Mouse (Mus musculus): Measurements from ENCODE around the gene Lats2. TPM values are rescaled to one million over a fixed set of nuclear protein-coding genes. Genes with fewer than 3 reads are reported as not detected.

Lats2 gene
- polyA plus RNA-seq, 1 experiment from 2014 or later: 23.9 TPM

DNA sequence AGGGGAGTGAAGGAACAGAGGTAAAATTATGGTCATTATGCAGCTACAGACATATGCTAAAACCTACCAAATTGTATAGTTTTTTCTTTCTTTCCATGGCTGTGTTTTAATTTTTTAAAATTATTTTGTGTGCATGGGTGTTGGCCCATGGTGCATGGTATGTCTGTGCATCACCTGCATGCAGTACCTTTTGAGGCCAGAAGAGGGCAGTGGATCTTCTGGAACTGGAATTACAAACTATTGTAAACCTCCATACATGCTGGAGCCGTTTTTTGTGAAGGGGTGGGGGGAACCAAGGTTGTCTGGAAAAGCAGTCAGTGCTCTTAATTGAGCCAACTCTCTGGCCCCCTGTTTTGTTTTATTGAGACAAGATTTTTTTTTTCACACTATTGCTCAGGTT lies 73.6 kb downstream of the Lats2 start:
- H3K4me2 ChIP-seq (ENCODE audit: low read depth, low read length): no peak overlapping the region
- H3K4me1 ChIP-seq (ENCODE audit: control insufficient read depth, insufficient read depth, low read length): no peaks in the 10 kb centered on the region
- no peak overlapping the region for H3K4me3 ChIP-seq (ENCODE audit: low read depth, low read length)
- no peak overlapping the region for H3K27ac ChIP-seq (replicated peaks; ENCODE audit: low read depth, low read length)
- H3K9ac ChIP-seq (ENCODE audit: low read depth, low read length): no peak overlapping the region
- ATAC-seq (ENCODE audit: low read depth) (no peak), DNase-seq (ENCODE audit: low spot score) (peak; percentile 27)
- 4% methylated on average over 1 of the region's 1 CpGs for WGBS
- H3K9me3 ChIP-seq (ENCODE audit: control insufficient read depth, low read length): no peaks in the 10 kb centered on the region
- H3K27me3 ChIP-seq (replicated peaks; ENCODE audit: control insufficient read depth, insufficient read depth, low read length): no peaks in the 10 kb centered on the region
- peaks cover 13% of the 10 kb centered on the region for H3K36me3 ChIP-seq (ENCODE audit: control insufficient read depth, insufficient read depth, low read length)

DNA sequence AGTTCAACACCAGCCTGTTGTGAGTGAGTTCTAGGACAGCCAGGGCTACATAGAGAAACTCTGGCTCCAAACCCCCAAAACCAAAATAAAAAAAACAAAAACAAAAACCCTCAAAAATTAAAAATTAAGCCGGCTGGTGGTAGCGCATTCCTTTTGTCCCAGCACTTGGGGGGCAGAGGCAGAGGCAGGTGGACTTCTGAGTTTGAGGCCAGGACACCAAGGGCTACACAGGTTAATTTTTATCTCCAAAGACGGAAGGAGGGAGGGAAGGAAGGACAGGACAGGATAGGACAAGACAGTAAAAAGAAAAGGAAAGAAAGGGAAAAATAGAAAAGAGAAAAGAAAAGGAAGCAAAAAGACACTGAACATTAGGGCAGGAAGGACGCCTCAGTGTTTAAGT lies 75.4 kb downstream of the Lats2 start:
- H3K4me2 ChIP-seq (ENCODE audit: low read depth, low read length): no peak overlapping the region
- H3K36me3 ChIP-seq (ENCODE audit: control insufficient read depth, insufficient read depth, low read length): no peaks in the 10 kb centered on the region
- H3K27me3 ChIP-seq (replicated peaks; ENCODE audit: control insufficient read depth, insufficient read depth, low read length): no peaks in the 10 kb centered on the region
- H3K4me1 ChIP-seq (ENCODE audit: control insufficient read depth, insufficient read depth, low read length): no peaks in the 10 kb centered on the region
- DNase-seq (ENCODE audit: low spot score): no peak
- no peak for ATAC-seq (ENCODE audit: low read depth)
- H3K27ac ChIP-seq (replicated peaks; ENCODE audit: low read depth, low read length): no peak overlapping the region
- H3K9me3 ChIP-seq (ENCODE audit: control insufficient read depth, low read length): no peaks in the 10 kb centered on the region
- H3K4me3 ChIP-seq (ENCODE audit: low read depth, low read length): no peak overlapping the region
- WGBS: 80% methylated on average over 4 of the region's 4 CpGs
- H3K9ac ChIP-seq (ENCODE audit: low read depth, low read length): no peak overlapping the region

DNA sequence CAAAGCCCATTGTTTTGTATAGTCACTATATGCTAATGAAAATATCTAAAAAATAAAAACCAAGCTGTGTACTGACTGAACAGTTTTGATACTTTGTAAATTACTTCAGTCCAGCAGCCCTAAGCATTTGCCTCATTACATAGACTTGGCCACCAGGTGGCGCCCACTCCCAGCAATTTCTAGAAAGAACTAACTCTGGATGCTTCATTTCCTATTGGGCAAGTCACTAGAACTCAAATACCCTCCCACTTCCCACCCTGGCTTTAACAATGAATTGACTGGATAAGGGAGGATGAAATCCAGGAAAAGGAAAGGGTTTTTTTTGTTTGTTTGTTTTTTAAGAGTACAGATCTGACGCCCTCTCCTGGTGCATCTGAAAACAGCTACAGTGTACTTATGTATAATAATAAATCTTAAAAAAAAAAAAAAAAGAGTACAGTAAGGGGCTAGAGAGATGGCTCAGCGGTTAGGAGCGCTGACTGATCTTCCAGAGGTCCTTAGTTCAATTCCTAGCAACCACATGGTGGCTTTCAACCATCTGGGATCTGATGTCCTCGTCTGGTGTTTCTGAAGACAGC lies 78.1 kb downstream of the Lats2 start:
- ATAC-seq (ENCODE audit: low read depth) (peak; percentile 76), DNase-seq (ENCODE audit: low spot score) (peak; percentile 91)
- WGBS: 44% methylated on average over 5 of the region's 5 CpGs

DNA sequence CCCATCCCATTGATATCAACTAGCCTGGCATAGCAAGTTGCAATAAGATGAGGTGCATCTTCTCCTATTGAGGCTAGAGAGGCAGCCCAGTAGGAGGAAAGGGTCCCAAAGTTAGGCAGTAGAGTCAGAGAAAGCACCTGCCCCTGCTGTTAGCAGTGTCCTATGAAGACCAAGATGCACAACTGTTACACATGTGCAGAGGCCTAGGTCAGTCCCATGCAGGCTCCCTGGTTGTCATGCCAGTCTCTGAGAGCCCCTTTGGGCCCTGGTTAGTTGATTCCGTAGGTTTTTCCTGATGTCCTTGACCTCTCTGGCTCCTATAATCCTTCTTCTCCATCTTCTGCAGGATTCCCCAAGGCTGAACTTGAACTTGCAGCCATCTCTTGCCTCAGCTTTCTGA lies 78.7 kb downstream of the Lats2 start:
- WGBS: 47% methylated on average over 1 of the region's 1 CpGs
- no peaks in the 10 kb centered on the region for H3K9me3 ChIP-seq (ENCODE audit: control insufficient read depth, low read length)
- DNase-seq (ENCODE audit: low spot score): no peak
- H3K9ac ChIP-seq (ENCODE audit: low read depth, low read length): no peak overlapping the region
- H3K4me3 ChIP-seq (ENCODE audit: low read depth, low read length): no peak overlapping the region
- no peaks in the 10 kb centered on the region for H3K4me1 ChIP-seq (ENCODE audit: control insufficient read depth, insufficient read depth, low read length)
- no peak overlapping the region for H3K4me2 ChIP-seq (ENCODE audit: low read depth, low read length)
- H3K27me3 ChIP-seq (replicated peaks; ENCODE audit: control insufficient read depth, insufficient read depth, low read length): no peaks in the 10 kb centered on the region
- H3K36me3 ChIP-seq (ENCODE audit: control insufficient read depth, insufficient read depth, low read length): no peaks in the 10 kb centered on the region
- no peak for ATAC-seq (ENCODE audit: low read depth)
- H3K27ac ChIP-seq (replicated peaks; ENCODE audit: low read depth, low read length): no peak overlapping the region

More for the DNA sequence above, 78.1 kb downstream of the Lats2 start:
- Histone ChIP-seq H3K4me1 (ENCODE audit: control insufficient read depth, insufficient read depth, low read length) (no peaks in the 10 kb centered on the region), H3K27ac (replicated peaks; ENCODE audit: low read depth, low read length) (no peak overlapping the region), H3K4me2 (ENCODE audit: low read depth, low read length) (no peak overlapping the region), H3K36me3 (ENCODE audit: control insufficient read depth, insufficient read depth, low read length) (no peaks in the 10 kb centered on the region), H3K4me3 (ENCODE audit: low read depth, low read length) (no peak overlapping the region), H3K9ac (ENCODE audit: low read depth, low read length) (no peak overlapping the region), H3K9me3 (ENCODE audit: control insufficient read depth, low read length) (no peaks in the 10 kb centered on the region), H3K27me3 (replicated peaks; ENCODE audit: control insufficient read depth, insufficient read depth, low read length) (no peaks in the 10 kb centered on the region)

DNA sequence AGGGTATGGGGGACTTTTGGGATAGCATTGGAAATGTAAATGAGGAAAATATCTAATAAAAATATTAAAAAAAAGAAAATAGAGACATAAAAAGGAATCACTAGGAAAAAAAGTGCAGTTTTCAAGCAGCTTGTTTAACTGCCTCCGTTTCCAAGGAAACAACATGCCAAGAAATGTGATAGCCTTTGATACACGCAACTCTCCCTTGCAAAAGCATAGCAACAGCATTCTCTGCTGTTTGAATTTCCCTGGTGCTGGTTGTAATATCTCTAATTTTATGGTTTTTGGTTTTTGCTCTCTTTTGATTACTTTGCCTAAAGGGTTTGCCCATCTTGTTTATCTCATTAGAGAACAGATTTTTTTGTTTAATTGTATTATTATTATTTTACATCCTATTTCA lies 82.7 kb downstream of the Lats2 start:
- Histone ChIP-seq H3K4me3 (ENCODE audit: low read depth, low read length) (no peak overlapping the region), H3K27me3 (replicated peaks; ENCODE audit: control insufficient read depth, insufficient read depth, low read length) (no peaks in the 10 kb centered on the region), H3K9ac (ENCODE audit: low read depth, low read length) (no peak overlapping the region), H3K36me3 (ENCODE audit: control insufficient read depth, insufficient read depth, low read length) (no peaks in the 10 kb centered on the region), H3K4me1 (ENCODE audit: control insufficient read depth, insufficient read depth, low read length) (no peaks in the 10 kb centered on the region), H3K27ac (replicated peaks; ENCODE audit: low read depth, low read length) (no peak overlapping the region), H3K9me3 (ENCODE audit: control insufficient read depth, low read length) (no peaks in the 10 kb centered on the region), H3K4me2 (ENCODE audit: low read depth, low read length) (no peak overlapping the region)
- WGBS: 33% methylated on average over 2 of the region's 2 CpGs
- DNase-seq (ENCODE audit: low spot score) (peak; percentile 45), ATAC-seq (ENCODE audit: low read depth) (no peak)

DNA sequence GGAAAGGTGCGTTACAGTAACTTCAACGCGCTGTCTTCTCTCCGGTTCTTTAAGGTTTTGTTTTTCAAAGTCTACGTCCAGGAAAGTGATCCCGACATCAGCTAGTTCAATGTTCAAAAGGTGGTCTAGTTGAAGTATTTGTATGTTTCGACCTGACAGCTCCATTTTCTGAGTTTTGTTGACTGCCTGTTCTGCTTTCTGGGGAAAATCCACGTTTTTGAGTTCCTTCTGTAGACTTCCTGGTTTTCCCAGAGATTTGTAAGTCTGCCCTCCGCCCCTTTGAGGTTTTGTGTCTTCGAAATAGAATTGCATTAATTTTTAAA lies 92.6 kb downstream of the Lats2 start:
- Histone ChIP-seq H3K4me2 (ENCODE audit: low read depth, low read length) (peak overlapping the region; percentile 91), H3K9me3 (ENCODE audit: control insufficient read depth, low read length) (no peaks in the 10 kb centered on the region), H3K9ac (ENCODE audit: low read depth, low read length) (peak overlapping the region; percentile 94), H3K27me3 (replicated peaks; ENCODE audit: control insufficient read depth, insufficient read depth, low read length) (no peaks in the 10 kb centered on the region), H3K27ac (replicated peaks; ENCODE audit: low read depth, low read length) (peak overlapping the region; percentile 94), H3K36me3 (ENCODE audit: control insufficient read depth, insufficient read depth, low read length) (no peaks in the 10 kb centered on the region), H3K4me1 (ENCODE audit: control insufficient read depth, insufficient read depth, low read length) (peaks cover 16% of the 10 kb centered on the region), H3K4me3 (ENCODE audit: low read depth, low read length) (peak overlapping the region; percentile 83)
- ATAC-seq (ENCODE audit: low read depth): no peak
- WGBS: 10% methylated on average over 10 of the region's 10 CpGs
- no peak for DNase-seq (ENCODE audit: low spot score)

DNA sequence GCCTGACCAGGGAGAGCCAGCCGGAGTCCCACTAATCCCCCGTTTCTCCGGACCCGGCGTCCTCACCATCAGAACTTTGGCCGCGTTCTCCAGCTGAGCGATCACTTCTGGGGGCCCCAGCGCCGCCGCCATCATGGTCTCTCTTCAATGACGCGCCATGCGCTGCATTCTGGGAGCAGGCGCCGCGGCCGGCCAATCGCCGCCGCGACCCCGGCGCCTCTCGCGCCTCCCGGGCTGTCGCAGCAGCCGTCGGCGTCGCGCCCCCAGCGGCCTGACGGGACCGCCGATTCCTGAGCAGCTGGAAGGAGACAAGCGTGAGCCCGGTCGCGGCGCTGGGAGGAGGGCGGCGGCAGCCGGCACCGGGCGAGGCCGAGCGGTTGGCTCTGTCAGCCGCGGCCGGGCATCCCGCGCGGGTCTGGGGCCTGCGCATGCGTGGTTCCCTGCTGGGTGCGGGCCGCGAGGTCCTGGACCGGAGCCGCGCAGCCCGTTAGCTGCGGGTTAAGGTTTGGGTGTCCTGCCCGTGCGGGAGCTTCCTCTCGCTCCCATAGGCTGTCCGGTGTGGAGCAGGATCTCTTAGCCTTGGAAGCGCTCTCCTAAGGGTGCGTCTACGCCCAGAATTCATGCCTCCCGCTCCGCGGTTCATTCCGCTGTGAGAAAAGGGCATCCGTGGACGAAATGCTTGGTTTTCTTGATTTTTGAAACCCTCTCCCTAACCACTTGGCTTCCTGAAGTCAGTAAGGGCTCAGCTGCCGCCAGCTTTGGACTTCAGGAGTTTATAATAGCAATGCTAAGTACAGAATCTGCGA lies 93.2 kb downstream of the Lats2 start, which contains the start of gene Xpo4:
Gene Xpo4, minus strand, starts transcription at position 609 of the 806 bp plus-strand sequence.
- DNase-seq (ENCODE audit: low spot score) (peak; percentile 91), ATAC-seq (ENCODE audit: low read depth) (peak; percentile 97)
- Histone ChIP-seq H3K9me3 (ENCODE audit: control insufficient read depth, low read length) (no peaks in the 10 kb centered on the region), H3K27me3 (replicated peaks; ENCODE audit: control insufficient read depth, insufficient read depth, low read length) (no peaks in the 10 kb centered on the region), H3K36me3 (ENCODE audit: control insufficient read depth, insufficient read depth, low read length) (no peaks in the 10 kb centered on the region), H3K4me2 (ENCODE audit: low read depth, low read length) (peak within 1 kb of the TSS; percentile 91), H3K4me3 (ENCODE audit: low read depth, low read length) (peak within 1 kb of the TSS; percentile 83), H3K27ac (replicated peaks; ENCODE audit: low read depth, low read length) (peak within 1 kb of the TSS; percentile 94), H3K9ac (ENCODE audit: low read depth, low read length) (peak within 1 kb of the TSS; percentile 94), H3K4me1 (ENCODE audit: control insufficient read depth, insufficient read depth, low read length) (peaks cover 16% of the 10 kb centered on the region)
- under 1% methylated on average over 47 of the region's 80 CpGs for WGBS

DNA sequence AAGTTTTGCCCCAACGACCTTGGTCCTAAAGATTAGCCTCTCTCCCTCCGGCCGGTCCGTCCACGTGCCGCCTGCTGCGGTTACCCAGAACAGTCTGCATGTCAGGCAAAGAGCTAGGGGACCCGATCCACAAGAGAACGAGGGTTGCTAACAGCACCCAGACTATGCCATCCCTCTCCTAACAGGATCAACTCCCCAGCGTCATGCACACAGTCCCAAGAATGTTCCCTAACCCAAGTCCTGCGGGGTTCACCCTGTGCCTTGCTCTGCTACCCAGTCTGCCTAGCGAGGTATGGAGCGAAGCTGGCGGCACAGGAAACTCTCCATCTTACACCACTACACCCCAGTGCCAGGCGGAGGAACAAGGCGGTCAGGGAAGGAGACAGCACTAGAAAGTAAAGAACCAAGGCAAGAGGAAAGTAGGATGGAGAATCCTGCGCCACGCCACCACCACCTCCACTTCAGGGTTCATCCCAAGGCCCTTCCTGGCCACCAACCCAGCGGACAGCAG lies 93.8 kb downstream of the Lats2 start:
- Histone ChIP-seq H3K4me3 (ENCODE audit: low read depth, low read length) (peak overlapping the region; percentile 83), H3K9me3 (ENCODE audit: control insufficient read depth, low read length) (no peaks in the 10 kb centered on the region), H3K9ac (ENCODE audit: low read depth, low read length) (peak overlapping the region; percentile 94), H3K27me3 (replicated peaks; ENCODE audit: control insufficient read depth, insufficient read depth, low read length) (no peaks in the 10 kb centered on the region), H3K36me3 (ENCODE audit: control insufficient read depth, insufficient read depth, low read length) (no peaks in the 10 kb centered on the region), H3K4me2 (ENCODE audit: low read depth, low read length) (peak overlapping the region; percentile 91), H3K27ac (replicated peaks; ENCODE audit: low read depth, low read length) (peak overlapping the region; percentile 94), H3K4me1 (ENCODE audit: control insufficient read depth, insufficient read depth, low read length) (peaks cover 16% of the 10 kb centered on the region)
- peak; percentile 50 for ATAC-seq (ENCODE audit: low read depth)
- under 1% methylated on average over 19 of the region's 19 CpGs for WGBS
- peak; percentile 12 for DNase-seq (ENCODE audit: low spot score)
